In genomic region chr19:23034933-23035332, GRCm38 (mm10) we compare ENCODE assay signal across 11 mouse cellular contexts.
DNase-seq lines count a peak whose midpoint lies in the region; ATAC-seq lines count a peak whose summit lies in the region.
"Had no signal": no experiment of that assay in that cellular context is flagged by ENCODE, and none has a peak within 500 bp of the region (broad histone marks: within the 10 kb centered on the region; RNA-seq: fewer than 3 reads in every experiment).

No protein-coding gene starts in this region.

- peak; percentile 17 for DNase-seq in left cerebral cortex, postnatal 4 days
- no peak for DNase-seq in left cerebral cortex, postnatal 25 days (ENCODE audit: low spot score in 2 of 2)
- peak; percentile 94 for DNase-seq in gastrocnemius, adult 18-20 months (ENCODE audit: low spot score)
- peak; percentile 87 for DNase-seq in kidney, postnatal 14 days
- DNase-seq in urinary bladder, postnatal 14 days (ENCODE audit: low spot score): peak; percentile 66
- no peak for DNase-seq in midbrain, embryonic 10.5 days (ENCODE audit: low spot score)
- DNase-seq in right cerebral cortex, postnatal 36 days (ENCODE audit: low spot score in 2 of 2): no peak
- DNase-seq: cerebellum, adult 11-12 months had no signal

- no peaks in the 10 kb centered on the region for H3K9me3 ChIP-seq in midbrain, embryonic 10.5 days (replicated peaks)
- H3K9me3 ChIP-seq: forebrain, embryonic 10.5 days had no signal

- ATAC-seq in megakaryocyte-erythroid progenitor cell, adult 5-6 weeks (replicated peaks; ENCODE audit: low FRiP score, low TSS enrichment, poor library complexity, severe bottlenecking): no peak

- H3K4me1 ChIP-seq in midbrain, embryonic 10.5 days: no peaks in the 10 kb centered on the region

- no peaks in the 10 kb centered on the region for H3K27me3 ChIP-seq in midbrain, embryonic 10.5 days (ENCODE audit: low read depth, poor library complexity, severe bottlenecking)

- no peak overlapping the region for H3K27ac ChIP-seq in midbrain, embryonic 10.5 days (replicated peaks)
- H3K27ac ChIP-seq: forebrain, embryonic 10.5 days had no signal

- WGBS in midbrain, embryonic 10.5 days: 88% methylated on average over 4 of the region's 4 CpGs

- H3K36me3 ChIP-seq in midbrain, embryonic 10.5 days: no peaks in the 10 kb centered on the region
- H3K36me3 ChIP-seq: forebrain, embryonic 10.5 days; G1E had no signal

- intact Hi-C loops in left cerebral cortex, postnatal 4 days (cut with DNase I): no loop called here
- intact Hi-C loops in left cerebral cortex, postnatal 25 days (cut with DNase I): no loop called here

- no peak overlapping the region for H3K4me3 ChIP-seq in midbrain, embryonic 10.5 days
- H3K4me3 ChIP-seq: forebrain, embryonic 10.5 days had no signal

Comparison
In these comparisons a context has a peak if more than half of its experiments do, and no peak if none do; other contexts are left out.
1. DNase-seq: peak in left cerebral cortex, postnatal 4 days (single experiment), gastrocnemius, adult 18-20 months (single experiment), kidney, postnatal 14 days (single experiment) and urinary bladder, postnatal 14 days (single experiment); none in left cerebral cortex, postnatal 25 days (0 of 2), midbrain, embryonic 10.5 days (single experiment) and right cerebral cortex, postnatal 36 days (0 of 2).